Mouse (Mus musculus): ENCODE measurements around the gene Cyb561. TPM values are rescaled to one million over a fixed set of nuclear protein-coding genes. Genes with fewer than 3 reads are reported as not detected.

The Cyb561 gene
- total RNA-seq, 2 experiments from 2014 or later: 36.6 to 38.9 TPM

GRCm38 (mm10) chr11:105953402-105953801 is 266 bp upstream of the Cyb561 start:
- intact Hi-C loops (cut with DNase I): no loop called here
- DNase-seq: no peak

DNA sequence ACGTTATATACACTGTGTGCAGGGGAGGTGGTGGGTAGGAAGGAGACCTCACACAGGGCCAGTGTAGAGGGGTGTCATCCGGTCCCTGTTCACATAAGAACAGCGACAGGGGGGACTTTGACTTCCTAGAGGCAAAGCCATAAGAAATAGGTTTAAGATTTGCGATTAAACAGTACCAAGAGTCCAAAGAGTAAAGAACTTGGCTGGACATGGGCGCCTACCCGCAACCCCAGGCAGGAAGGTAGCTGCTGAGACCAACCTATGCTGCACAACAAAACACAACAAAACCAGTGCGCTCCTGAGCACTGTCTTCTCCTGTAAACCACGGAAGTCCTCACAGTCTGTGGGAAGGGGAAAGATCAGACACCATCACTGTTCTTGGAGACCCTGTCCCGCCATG is 1.0 kb downstream of the Cyb561 start:
- no peak for DNase-seq
- intact Hi-C loops (cut with DNase I): no loop called here

GRCm38 (mm10) chr11:105951601-105952044 is 1.5 kb downstream of the Cyb561 start:
- no peak for DNase-seq
- intact Hi-C loops (cut with DNase I): no loop called here

DNA sequence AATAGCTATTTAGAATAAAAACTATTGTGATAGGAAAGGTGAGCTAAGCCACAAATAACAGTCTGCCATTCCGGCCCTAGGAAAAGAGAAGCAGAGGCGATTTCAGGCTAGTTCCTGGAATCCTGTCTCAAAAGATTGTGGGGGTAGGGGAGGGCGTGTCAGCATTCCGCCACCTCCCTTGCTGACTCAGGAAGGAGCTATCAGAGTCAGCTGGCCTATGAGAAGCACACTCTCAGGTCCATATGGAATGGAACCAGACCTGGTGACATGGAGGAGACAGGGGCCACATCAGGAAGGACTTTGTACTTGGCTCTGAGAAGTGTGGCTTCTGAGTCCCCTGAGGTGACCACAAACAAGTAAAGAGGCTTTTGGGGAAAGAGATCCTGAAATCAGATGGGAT is 2.6 kb downstream of the Cyb561 start:
- no peak for DNase-seq
- intact Hi-C loops (cut with DNase I): no loop called here

DNA sequence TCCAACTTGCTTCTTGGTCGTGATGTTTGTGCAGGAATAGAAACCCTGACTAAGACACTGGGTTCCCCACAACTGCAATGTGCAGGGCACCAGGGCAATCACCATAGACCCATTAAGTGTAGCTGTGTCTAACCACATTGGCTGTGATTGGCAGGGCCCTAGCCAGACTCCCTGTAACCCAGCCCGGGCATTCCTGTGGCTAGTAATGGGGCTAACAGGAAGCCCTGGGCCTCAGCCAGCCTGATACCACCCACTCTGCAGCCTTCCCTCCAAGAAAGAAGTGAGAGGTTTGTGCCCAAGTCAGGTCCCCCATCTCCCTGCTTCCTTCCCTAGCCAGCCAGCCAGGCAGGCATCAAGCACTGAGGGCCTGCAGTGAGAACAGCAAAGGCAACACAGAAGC is 4.9 kb downstream of the Cyb561 start:
- no peak for DNase-seq

GRCm38 (mm10) chr11:105946694-105947154 is 6.4 kb downstream of the Cyb561 start:
- intact Hi-C loops (cut with DNase I): no loop called here
- no peak for DNase-seq

More for the DNA sequence above, 4.9 kb downstream of the Cyb561 start:
- intact Hi-C loops (cut with DNase I): no loop called here

DNA sequence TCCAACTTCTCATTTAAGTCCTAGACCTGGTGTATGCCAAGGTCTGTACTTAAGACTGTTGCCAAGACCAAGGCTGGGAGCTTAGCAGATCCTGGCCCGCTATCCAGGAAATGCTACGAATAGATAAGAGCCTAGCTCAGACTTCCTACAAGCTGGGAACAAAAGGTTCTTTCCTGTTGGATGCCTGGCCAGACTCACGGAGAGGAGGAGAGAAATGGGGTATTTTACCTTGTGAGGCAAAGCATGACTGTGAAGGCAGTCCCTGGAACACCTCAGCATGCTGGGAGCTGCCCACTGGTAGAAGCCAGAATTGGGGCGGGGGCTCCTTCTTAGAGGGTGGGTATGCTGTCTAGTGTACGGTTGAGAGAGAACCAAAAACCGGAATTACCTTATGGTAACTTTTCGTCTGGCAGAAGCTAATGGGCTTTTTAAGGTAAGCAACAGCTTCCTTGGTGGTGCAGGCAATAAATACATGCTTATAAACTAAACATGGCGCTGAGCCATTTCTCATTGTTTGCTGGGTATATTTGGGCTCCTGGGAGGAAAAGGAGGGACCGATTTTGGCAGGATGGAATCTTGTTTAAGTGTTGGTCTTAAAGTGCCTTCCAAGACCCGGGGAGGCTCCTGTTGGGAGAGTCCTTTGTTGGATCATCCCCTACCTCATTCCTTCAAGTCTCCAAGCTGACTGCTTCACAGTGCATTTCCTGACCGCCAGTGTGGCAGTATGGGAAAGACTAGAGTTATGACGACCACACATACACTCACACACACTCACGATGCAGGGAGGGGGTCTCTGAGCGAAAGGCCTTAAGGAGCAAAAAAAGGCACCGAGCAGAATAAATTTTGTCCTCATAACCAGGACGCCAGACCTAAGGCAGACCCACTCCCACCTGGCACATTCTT is 8.1 kb downstream of the Cyb561 start:
- intact Hi-C loops (cut with DNase I): no loop called here
- no peak for DNase-seq

DNA sequence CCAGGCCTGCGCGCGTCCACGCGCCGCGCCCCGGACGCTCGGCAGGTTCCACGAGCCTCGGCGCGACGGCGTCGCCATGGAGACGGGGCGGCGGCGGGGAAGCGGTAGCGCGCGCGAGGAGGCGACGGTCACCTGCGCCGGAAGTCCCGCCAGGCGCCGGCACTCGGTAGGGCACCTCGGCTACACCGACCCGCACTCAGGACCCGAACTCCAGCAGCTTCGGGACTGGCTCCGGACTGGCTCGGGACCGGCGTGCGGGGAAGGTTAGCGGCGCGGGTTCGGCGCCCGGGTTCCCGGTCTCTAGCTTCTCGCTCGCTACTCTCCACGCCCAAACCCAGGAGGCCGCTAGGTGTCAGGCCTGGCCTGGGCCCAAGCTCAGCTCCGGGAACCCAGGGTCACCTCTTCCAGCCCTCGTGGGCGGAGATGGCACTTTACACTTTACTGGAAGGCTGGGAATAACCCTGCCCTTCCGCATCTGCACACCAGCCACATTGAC is 9.0 kb downstream of the Cyb561 start:
- intact Hi-C loops (cut with DNase I): no loop called here
- peak; percentile 48 for DNase-seq

DNA sequence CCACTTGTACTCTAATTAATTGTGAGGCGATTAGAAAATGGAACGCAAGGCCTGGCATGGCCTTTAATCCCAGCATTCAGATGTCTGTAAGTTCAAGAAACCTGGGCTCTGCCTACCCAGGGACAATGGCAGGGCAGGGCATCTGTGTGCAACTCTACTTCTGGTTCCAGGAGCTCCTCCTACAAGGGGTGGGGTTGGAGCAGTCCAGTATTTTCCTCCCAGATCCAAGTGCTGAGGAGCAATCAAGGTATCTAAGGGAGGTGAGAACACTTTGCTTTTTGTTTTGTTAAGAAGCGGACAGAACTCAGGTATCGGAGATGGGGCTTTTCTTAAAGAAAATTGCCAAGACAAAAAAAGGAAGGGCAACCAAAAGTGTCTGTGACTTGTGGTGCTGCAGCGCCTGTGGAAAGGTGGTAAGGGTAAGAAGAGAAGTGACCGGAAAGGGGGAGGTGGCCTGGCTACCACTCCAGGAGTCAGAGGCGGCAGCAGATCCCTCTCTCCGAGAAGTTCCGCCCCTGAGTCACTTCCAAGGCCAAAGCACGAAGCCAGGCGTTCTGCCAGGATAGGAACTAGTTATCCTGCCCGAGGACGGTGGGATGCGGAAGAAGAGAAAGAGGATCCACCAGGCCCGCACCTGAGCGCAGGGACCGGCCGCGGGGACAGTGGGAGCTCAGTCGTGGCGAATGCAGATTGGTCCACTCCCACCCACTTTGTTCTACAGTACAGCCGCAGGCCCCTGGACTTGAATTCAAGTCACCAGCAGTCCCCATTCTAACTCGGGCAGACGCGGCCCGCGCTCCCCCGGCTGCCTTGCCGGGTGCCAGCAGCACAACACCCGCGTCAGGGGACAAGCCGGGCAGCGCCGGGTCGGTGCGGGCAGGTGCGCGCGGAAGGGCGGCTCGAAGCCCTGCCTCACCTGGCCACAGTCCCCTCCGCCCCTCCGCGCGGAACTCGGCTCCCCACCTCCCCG is 9.7 kb downstream of the Cyb561 start:
- intact Hi-C loops (cut with DNase I): no loop called here
- DNase-seq: peak; percentile 22

- intact Hi-C loops (cut with DNase I): no loop called here
- no peak for DNase-seq
Measured at GRCm38 (mm10) chr11:105941973-105942372, 11.2 kb downstream of the Cyb561 start.

- DNase-seq: no peak
Measured at GRCm38 (mm10) chr11:105938771-105939170, 14.4 kb downstream of the Cyb561 start.

DNA sequence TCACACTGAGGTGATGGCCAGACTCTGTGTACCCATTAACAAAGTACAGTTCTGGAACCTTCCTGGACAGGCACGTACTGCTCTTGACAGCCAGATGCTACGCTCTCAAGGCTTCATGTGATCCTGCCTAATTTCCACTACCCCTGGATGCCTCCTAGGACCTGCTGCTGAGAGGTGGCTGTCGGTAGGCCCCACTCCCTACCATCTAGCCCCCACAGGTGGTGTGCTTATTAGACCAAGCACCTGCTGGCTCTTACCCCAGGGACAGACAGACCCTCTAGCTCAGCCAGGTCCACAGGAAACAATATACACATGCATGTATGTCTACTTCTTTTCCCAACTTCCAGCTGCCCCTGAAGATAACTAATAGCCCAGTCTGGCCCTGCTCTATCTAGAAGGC is 16.2 kb downstream of the Cyb561 start:
- intact Hi-C loops (cut with DNase I): no loop called here
- no peak for DNase-seq

More at GRCm38 (mm10) chr11:105938771-105939170, 14.4 kb downstream of the Cyb561 start:
- intact Hi-C loops (cut with DNase I): no loop called here

DNA sequence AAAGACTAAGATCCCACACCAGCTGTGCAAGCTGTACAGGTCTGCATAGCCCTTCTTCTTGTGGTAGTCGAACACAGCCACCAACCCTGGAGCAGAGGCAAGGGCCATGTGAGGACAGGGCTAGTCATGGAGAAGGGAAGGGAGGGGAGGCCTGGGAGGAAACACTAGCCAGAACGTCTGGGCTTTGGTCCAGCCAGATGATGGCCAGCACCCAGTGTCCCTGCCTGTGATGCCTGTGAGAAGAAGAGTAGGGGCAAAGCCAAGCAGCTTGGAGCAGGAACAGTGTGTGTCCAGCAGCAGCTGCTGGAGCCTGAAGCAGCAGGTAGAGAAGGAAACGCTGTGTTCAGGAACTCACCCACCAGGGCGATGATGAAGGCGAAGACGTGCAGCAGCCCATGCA is 16.9 kb downstream of the Cyb561 start:
- peak; percentile 85 for DNase-seq
- intact Hi-C loops (cut with DNase I): no loop called here

- intact Hi-C loops (cut with DNase I): no loop called here
- no peak for DNase-seq
Measured at GRCm38 (mm10) chr11:105935496-105935895, 17.6 kb downstream of the Cyb561 start.

DNA sequence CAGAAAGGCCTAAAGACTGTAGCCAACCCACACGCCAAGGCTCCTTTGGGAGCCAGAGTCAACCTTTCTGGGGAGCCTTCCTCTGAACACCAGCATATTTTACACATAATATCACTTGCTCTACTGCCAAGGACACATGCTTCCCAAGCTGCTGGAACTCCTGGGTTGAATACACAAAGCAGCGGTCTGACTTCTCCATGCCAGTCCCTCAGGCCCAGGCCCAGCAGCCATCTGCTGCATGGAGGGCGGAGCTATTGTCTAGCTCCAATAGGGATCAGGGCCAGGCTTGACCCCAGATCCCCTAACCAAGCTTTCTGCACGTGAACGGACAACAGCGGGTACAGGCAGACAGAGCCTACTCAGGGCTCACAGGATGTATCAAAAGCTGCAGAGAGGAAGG is 18.3 kb downstream of the Cyb561 start:
- intact Hi-C loops (cut with DNase I): no loop called here
- peak; percentile 70 for DNase-seq

GRCm38 (mm10) chr11:105934303-105934711 is 18.8 kb downstream of the Cyb561 start:
- intact Hi-C loops (cut with DNase I): no loop called here
- peak; percentile 23 for DNase-seq

DNA sequence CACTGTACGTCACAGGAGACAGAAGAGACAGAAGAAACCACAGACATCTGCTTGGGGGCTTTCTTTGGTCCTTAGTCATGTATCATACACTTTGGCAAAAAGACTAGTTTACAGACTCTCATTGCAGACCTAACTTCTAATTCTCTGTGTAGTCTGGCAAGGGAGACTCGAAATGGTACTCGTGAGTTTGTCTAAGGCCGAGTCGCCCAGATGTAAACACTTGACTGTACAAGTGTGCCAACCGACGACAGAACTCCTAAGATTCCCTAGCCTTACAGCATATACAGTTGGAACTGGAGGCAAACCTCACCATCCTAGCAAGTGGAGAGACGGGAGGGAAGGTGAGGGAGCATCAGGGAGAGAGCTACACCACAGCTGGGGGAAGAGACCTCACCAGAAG is 19.4 kb downstream of the Cyb561 start:
- intact Hi-C loops (cut with DNase I): no loop called here
- DNase-seq: no peak

- intact Hi-C loops (cut with DNase I): no loop called here
- no peak for DNase-seq
Measured at GRCm38 (mm10) chr11:105931380-105931779, 21.8 kb downstream of the Cyb561 start.

DNA sequence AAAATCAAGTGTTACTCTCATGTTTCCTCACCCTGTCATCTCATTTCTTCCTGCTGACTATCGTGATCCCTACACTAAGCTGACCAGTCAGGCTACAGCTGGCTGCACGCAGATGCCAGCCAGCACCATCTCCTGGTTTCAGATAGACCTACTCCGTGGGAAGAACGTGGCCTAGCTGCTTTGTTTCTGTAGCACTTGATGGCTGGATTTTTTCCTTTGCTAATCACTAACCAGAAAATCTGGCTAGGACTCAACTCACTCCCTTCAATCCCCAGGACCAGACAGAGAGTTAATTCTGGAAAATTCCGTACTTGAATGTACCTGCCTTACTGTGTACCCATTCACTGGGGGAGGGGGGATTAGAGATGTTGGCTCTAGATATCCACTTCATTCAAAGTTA is 25.0 kb downstream of the Cyb561 start:
- no peak for DNase-seq
- intact Hi-C loops (cut with DNase I): loop anchor here (5.0 kb wide), 1 partner anchor 109 kb away; the partner anchor contains the start of gene Dcaf7

GRCm38 (mm10) chr11:105927065-105928030 is 25.8 kb downstream of the Cyb561 start:
- peak; percentile 78 for DNase-seq
- intact Hi-C loops (cut with DNase I): loop anchor here (5.0 kb wide), 1 partner anchor 110 kb away; the partner anchor contains the start of gene Dcaf7
